In the genomic region with DNA sequence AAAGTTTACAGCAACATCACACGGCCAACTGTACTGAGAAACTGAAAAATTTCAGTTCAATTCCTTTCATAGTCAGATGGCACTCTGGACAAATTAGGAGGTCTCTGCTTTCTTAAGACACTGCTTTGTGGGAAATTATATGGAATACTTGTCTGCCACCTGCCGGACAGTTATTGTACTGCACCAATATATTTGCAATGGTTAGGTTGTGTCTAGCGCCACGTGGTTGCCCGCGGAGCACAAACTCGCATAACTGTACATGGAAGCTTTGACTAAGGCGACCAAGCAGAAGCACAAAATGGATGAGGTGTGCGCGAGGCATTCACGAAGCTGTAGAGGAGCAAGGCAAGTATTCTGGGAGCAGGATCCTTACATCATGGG, we compare ENCODE assay signal across 8 mouse cellular contexts. TPM values are rescaled to one million over a fixed set of nuclear protein-coding genes. Genes with fewer than 3 reads are reported as not detected.
DNase-seq lines count a peak whose midpoint lies in the region; ATAC-seq and TF ChIP-seq lines count a peak whose summit lies in the region.

No protein-coding gene starts in this region.

- peak; percentile 92 for TF ChIP-seq CTCF in lung, embryonic 14.5 days (IDR thresholded peaks at IDR 0.05; ENCODE audit: low read depth)
- 0 out of 2 replicates have a peak, but pooled peaks have one; percentile 20 for TF ChIP-seq CTCF in olfactory bulb, adult 2 months (IDR thresholded peaks at IDR 0.05; ENCODE audit: insufficient read depth, low read depth, low read length)

- peak; percentile 92 for DNase-seq in MN1 (ENCODE audit: low spot score)
- DNase-seq in cerebellum, adult 9-10 months = peak; percentile 90
- peak; percentile 97 for DNase-seq in forelimb bud, embryonic 11.5 days (ENCODE audit: low read depth, low spot score)
- peak; percentile 82 to 93 for DNase-seq in layer of hippocampus, adult 8-10 months (ENCODE audit: low spot score in 2 of 2)
- DNase-seq in lung, embryonic 14.5 days = peak; percentile 99
- peak; percentile 47 to 71 for DNase-seq in thymus, adult 18-20 months

- peaks cover 7% of the 10 kb centered on the region for H3K4me1 ChIP-seq in lung, embryonic 14.5 days (ENCODE audit: insufficient read depth)
- peaks cover 18% of the 10 kb centered on the region for H3K4me1 ChIP-seq in olfactory bulb, adult 2 months (ENCODE audit: control insufficient read depth, insufficient read depth, low read length)

- WGBS in lung, embryonic 14.5 days = under 1% methylated on average over 11 of the region's 11 CpGs
- WGBS in olfactory bulb, adult 2 months = 0% methylated on average over 11 of the region's 11 CpGs

- peak overlapping the region; percentile 52; the same call in 1 of the 2 replicates for H3K27ac ChIP-seq in lung, embryonic 14.5 days (ENCODE audit: low read depth)
- no peak overlapping the region for H3K27ac ChIP-seq in olfactory bulb, adult 2 months (ENCODE audit: insufficient read depth, low read depth, low read length)

- no peaks in the 10 kb centered on the region for H3K27me3 ChIP-seq in lung, embryonic 14.5 days (ENCODE audit: insufficient read depth, low read length)

- no peak for TF ChIP-seq POLR2A in olfactory bulb, adult 2 months (IDR thresholded peaks at IDR 0.05; ENCODE audit: insufficient read depth, low read depth, low read length)

- H3K9me3 ChIP-seq in lung, embryonic 14.5 days (ENCODE audit: low read depth, low read length) = no peaks in the 10 kb centered on the region

- peak; percentile 82 to 84 for ATAC-seq in hematopoietic stem cell, adult 5-6 weeks (replicated peaks in 1 of 2; ENCODE audit: insufficient read depth in 1 of 2, low FRiP score in 2 of 2, low TSS enrichment in 1 of 2, low read depth in 1 of 2, poor library complexity in 2 of 2, severe bottlenecking in 2 of 2)
- ATAC-seq in lung, embryonic 14.5 days (ENCODE audit: insufficient read depth) = peak; percentile 48

- peak overlapping the region; percentile 58 for H3K9ac ChIP-seq in lung, embryonic 14.5 days

- H3K36me3 ChIP-seq in lung, embryonic 14.5 days (ENCODE audit: insufficient read depth) = no peaks in the 10 kb centered on the region

- peak overlapping the region; percentile 83 for H3K4me2 ChIP-seq in lung, embryonic 14.5 days

- H3K4me3 ChIP-seq in lung, embryonic 14.5 days (ENCODE audit: low read depth, low read length) = peak overlapping the region; percentile 44
- H3K4me3 ChIP-seq in olfactory bulb, adult 2 months (ENCODE audit: insufficient read depth, low read depth, low read length) = peak overlapping the region; percentile 46

RNA-seq across cellular contexts. Expression of a gene that starts 57.7 kb away (rescaled TPM):
- 63.0 and 69.6 TPM in 2 replicates for total RNA-seq in hematopoietic stem cell, adult 5-6 weeks (2017)
- total RNA-seq in layer of hippocampus, adult 8-10 months (2022) = 1 to 10 TPM; 1.3 to 3.5 (median 1.7) TPM
- polyA plus RNA-seq in lung, embryonic 14.5 days (2014; fragmentation: Nextera tagmentation; extraction: Ambion mirVana) = 8.5 and 10.7 TPM in 2 replicates
- polyA plus RNA-seq in olfactory bulb, adult 2 months (2012; ENCODE audit: insufficient read depth, insufficient read length, low replicate concordance, missing spikeins) = not detected in 2 replicates

RNA-seq across cellular contexts. Expression of a gene that starts 57.9 kb away (rescaled TPM):
- total RNA-seq in hematopoietic stem cell, adult 5-6 weeks (2017) = 321 and 414 TPM in 2 replicates
- total RNA-seq in layer of hippocampus, adult 8-10 months (2022) = 100 to 1,000 TPM; 182 to 214 (median 197) TPM
- polyA plus RNA-seq in lung, embryonic 14.5 days (2014; fragmentation: Nextera tagmentation; extraction: Ambion mirVana) = 392 and 398 TPM in 2 replicates
- polyA plus RNA-seq in olfactory bulb, adult 2 months (2012; ENCODE audit: insufficient read depth, insufficient read length, low replicate concordance, missing spikeins) = not detected in 2 replicates

Comparison
In these comparisons a context has a peak if more than half of its experiments do, and no peak if none do; other contexts are left out.
1. RNA of a gene that starts 57.7 kb away (total RNA-seq): 63.0 to 69.6 TPM in hematopoietic stem cell, adult 5-6 weeks; 1.3 to 3.5 TPM in layer of hippocampus, adult 8-10 months; every median in the first group is over 10 times any median in the second.
2. Peak in every context shown above with its lines, with median percentiles within 50 percentile points of each other: DNase-seq.